Mouse (Mus musculus): ENCODE results near the gene Gria1.
A peak's percentile ranks its signal among the peaks of the same experiment; 100 is the strongest.

The Gria1 gene

DNA sequence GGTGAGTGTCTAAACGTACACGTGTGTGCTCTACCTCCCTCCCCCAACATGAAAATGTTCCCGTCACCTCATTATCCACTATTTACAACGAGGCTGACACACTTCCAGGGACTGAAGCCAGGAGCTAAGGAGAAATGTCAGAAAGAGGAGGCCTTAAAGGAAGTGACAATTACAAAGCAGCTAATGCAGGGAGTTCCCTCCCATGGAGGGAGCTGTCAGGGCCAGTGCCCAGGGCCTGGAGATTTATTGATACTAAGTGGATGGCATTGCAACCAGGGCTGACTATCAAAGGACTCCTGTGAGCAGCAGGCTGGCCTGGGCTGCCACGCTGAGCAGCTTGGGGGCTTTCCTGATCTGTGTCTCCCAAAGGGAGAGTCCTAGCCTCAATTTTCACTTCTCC lies 163.0 kb downstream of the Gria1 start:
- no peak for DNase-seq (ENCODE audit: low spot score in 2 of 2)

DNA sequence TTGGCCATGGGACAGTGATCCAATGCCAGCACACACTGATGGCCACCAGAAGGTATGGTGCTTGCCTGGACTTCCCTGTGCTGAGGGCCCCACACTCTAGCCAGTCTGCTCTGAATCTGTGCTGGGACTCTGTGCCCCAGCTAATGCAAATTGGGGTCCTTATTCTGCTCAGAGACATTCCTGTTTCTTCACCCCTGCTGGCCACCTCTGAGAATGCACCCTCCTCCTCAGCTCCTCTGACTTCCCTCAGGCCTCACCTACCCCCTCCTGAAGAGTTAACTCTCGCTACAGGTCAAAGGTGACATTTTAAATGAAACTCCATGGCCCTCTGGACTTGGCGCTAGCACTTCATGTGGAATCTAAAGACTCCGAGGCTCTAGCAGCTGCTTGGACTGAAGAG lies 165.4 kb downstream of the Gria1 start:
- DNase-seq (ENCODE audit: low spot score in 2 of 2) = no peak

DNA sequence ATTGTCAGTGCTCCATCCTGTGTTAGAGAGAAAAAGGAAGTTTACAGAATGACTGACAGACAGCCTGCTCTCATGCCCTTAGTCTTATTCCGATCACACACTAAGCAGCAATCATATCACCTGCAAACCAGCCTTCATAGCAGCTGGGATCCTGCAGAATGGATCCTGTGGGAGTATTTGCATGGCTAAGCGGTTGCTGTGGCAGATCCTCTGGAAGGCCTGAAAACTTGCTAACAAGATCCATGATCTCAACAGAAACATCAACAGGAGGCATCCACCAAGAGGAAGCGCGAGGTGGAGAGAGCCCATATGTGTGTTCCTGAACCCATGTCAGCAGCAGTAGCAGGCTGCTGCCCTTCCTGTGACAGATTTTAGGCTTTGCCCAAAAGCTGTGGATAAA lies 173.0 kb downstream of the Gria1 start:
- no peak for DNase-seq (ENCODE audit: low spot score in 2 of 2)

DNA sequence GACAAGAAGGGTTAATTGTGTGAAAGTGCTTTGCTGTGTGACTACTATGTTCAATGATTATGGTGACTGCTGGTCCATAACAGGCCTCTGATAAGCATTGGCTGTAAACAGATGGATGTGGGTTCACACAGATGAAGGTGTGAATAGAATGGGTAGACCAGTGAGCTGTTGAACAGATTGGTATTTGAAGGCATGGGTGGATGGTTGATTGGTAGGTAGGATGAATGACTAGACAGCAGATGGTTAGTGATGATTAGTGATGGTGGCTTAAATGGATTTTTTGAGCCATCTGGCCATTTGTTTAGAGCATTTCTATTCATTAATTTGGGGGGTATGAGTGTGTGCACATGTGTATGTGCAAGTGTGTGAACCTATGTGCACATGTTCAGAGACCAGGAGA lies 173.9 kb downstream of the Gria1 start:
- DNase-seq (ENCODE audit: low spot score in 2 of 2) = no peak

DNA sequence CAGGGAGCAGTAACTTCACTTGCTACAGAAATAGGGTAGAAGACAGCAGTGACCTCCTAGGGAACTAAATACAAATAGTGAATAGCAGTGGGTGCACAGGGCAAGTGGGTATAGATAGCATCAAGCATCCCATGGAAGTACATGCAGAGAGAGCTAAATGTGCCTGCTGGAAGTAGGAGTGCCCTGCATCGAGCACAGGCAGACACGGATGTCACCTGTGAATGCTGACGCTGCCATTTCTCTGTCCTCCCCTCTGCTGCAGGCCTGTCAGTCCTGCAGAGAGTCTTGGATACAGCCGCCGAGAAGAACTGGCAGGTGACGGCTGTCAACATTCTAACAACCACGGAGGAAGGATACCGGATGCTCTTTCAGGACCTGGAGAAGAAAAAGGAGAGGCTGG lies 178.2 kb downstream of the Gria1 start:
- no peak for DNase-seq (ENCODE audit: low spot score in 2 of 2)

DNA sequence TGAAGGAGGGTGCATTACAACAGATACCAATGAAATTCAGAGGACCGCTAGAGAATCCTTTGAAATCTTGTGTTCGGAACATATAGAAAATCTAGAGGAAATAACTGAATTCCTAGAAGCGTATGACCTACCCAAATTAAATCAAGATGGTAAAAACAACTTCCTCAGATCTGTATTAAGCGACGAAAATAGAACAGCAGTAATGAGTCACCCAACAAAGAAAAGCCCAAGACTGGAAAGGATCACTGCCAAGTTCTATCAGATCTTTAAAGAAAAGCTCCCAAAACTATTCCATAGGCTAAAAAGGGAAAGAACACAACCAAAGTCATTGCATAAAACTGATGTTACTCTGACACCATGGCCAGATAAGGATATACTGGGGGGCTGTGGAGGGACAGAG lies 183.6 kb downstream of the Gria1 start:
- DNase-seq (ENCODE audit: low spot score in 2 of 2) = no peak

DNA sequence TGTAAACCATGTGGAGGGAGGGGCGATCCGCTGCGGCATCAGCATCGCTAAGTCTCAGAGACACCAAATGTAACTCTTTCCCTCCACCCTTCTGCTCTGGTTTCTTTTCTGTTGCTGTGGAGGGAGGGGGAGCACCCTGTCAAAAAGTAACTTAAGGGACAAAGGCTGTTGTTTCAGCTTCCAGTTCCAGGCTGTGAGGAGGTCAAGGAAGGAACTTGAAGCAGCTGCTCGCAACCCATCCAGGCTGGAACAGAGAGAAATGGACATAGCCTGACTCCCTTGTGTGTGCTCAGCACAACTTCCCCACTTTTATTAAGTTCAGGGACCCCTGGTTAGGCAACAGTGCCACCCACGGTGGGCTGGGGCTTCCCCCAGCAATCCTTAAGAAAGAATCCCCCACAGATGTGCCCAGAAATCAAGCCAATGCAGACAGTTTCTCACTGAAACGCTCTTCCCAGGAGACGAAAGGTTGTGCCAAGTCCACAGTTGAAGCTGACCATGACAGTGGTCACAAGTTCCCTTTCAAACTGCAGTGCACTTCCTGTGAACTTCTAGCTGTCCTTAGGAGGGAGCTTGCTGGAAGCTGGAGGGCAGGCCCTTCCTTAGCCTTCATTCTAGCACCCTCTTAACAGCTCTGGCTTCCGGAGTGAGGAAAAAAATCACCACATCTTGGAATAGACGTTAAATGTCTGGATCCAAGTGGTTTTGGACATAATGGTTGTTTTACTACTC lies 190.2 kb downstream of the Gria1 start:
- DNase-seq (ENCODE audit: low spot score in 2 of 2) = no peak

DNA sequence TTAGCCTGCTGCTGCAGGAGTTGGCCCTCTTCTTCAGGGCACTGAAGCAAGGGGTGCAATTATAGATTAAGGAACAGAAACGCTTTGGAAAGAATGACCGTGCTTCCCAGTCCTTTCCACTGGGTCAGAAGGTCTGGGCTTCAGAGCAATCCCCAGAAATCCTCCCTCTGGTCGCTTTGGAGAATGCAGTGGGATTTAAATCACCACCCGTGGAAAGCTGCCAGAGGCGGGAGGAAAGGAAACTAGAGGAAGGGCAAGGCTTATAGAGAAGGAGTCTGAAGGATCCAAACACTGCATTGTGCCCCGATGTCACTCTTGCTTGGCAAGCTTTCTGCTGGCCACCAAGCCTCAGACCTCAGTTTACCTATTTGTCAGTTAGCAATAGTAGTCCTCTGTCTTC lies 193.2 kb downstream of the Gria1 start:
- DNase-seq (ENCODE audit: low spot score in 2 of 2) = no peak

DNA sequence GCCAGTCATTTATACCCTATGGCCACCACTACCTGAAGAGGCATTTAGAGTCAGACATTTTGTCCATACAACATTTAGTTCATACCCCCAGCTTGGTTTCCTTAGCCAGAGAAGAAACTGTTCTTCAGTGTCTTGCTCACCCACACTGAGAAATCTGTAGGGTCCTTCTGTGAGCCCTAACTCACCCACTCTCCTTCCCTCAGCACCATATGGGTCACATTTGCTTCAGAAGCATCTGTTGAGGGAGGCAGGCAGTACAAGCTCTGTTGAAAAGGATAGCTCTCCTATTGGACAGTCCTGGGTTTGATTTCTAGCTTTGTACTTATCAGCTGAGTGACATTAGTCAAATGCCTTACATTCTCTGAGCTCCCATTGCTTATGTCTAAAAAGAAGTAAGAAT lies 196.1 kb downstream of the Gria1 start:
- no peak for DNase-seq (ENCODE audit: low spot score in 2 of 2)

DNA sequence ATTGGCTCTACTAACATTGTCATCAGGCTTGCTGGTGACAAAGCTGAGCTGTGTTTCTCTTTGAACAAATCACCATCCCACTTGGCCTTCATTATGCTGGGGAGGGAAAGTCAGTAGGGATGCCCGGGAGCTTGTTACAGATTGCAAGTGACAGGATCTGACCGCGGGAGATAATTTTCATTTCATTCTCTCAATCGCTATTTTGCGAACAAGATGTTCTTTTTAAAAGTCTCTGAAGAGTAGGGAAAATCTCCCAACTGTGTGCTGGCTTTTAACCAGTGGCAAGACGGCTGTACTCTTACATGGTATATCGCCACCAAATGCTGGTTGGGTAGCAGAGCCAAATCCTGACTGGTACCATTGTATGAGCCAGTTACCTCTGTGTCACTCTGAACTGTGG lies 202.9 kb downstream of the Gria1 start:
- no peak for DNase-seq (ENCODE audit: low spot score in 2 of 2)

DNA sequence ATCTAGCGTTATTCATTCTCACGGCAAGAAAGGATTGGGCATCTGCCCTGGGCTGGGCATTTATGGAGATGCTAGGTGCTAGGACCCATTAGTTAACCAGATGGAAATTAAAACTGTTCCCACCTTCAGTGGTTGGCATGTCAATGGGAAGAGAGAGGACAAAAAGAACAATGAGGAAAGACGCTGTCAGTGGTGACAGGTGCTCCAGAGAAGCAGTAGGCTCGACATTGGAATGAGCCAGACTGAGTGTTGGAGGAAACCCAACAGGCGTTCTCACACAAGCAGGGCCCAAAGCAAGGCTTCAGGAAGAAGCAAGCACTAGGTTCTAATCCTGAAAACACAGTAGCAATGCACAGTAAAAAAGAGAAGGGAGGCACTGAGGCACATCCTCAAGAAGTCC lies 203.4 kb downstream of the Gria1 start:
- no peak for DNase-seq (ENCODE audit: low spot score in 2 of 2)

DNA sequence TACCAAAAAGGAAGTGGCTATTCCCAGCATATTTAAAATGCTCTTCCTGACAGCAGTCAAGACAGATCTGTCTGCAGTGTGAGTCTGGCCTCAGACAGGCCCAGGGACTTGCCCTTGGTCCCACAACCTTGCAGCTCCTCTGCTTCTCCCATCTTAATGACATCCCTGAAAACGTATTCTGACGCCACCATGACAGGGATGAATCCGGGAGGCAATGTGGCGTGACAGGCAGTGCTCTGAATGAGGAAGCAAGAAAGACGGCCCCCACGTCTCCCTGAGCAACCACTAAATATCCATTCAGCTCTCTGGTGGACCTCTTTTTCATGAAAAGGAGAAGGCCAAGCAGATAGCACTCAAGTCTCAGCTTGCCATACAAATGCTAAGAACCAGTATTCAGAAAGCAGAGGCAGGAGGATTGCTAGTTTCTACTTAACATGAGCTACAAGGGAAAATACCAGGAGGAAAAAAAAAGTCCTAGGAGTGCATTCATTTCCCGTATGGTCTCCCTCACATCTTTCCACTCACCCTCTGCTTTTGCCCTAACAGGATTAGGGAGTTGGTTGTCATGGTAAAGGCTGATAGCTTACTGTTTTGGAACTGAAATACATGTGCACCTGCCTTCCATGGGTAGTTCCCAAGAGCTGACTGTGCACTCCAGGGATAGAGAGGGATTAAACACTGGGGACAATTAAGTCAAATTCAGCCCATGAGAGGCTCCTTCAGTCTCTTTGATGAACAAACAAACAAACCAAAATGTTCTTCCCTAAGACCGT lies 211.8 kb downstream of the Gria1 start:
- no peak for DNase-seq (ENCODE audit: low spot score in 2 of 2)

DNA sequence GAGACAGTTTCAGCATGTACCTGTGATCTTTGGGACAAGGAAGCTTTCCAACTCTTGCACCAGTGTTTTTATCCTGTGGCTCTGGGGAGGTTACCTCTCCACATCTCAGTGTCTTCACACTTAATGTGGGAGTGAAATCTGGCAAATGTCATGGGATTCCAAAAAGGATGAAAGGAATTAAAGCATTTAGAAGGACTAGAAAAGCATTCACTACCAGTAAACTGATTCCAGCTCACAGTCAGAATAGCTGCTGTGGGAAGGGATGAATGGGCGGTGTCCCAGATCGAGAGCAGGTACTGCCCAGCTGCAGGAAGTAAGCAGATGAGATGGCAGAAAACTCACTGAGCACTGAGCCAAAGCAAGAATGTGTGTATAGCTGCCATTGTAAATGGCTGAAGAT lies 224.3 kb downstream of the Gria1 start:
- peak in 1 of 2 experiments; percentile 15 for DNase-seq (ENCODE audit: low spot score in 2 of 2)

DNA sequence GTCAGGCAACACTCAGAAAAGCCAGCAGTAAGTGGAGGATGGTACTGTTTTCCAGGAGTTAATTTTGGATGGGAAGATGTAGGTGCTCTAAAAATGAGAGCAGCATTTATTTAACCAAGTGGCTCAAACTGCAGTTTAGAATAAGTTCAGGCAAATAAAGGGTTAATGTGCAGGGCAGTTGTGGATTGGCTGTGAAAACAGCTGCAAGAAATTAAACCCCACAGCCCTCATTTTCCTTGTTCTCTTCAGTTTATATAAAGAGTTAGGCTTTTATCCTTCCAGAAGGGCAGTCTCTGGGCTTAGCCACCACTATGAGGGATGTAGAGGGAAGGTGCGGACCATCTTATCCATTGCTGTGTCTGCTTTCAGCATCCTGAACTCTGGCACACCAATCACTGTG lies 225.2 kb downstream of the Gria1 start:
- DNase-seq (ENCODE audit: low spot score in 2 of 2) = no peak

DNA sequence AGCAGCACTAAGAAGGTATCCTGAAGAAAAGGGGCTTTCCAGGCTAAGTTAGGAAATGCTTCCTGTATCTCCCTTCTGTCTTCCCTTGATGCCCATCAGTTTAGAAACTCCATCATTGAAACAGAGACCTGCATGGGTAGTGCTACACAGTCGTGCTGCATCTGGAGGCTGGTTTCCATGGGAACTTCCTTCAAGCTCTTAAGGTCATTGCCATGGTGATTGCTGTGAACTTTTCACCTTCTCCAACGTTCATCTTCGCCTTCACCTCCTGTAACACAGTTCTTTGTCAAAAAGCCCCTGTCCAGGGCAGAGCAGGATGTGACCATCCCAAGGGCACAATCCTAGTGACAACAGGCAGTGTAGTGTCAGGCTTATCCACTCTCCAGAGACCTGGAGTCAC lies 228.6 kb downstream of the Gria1 start:
- no peak for DNase-seq (ENCODE audit: low spot score in 2 of 2)

DNA sequence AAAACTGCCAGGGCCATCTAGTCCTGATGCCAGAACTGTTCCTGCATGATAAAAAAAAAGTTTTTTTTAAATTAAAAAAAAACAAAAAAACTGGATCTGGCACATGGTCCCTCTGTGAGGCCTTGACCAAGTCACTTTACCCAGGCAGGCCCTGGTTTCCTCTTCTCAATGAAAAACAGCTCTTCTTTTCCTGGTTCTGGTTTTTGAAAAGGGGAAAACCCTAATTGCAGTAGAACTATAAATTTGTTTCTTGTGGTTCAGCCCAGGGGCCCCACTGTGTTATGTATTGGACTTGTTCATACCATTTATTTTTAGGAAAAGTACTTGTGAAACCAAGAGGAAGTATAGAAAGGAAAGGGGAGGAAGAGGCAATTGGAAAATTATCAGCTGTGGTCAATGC lies 232.6 kb downstream of the Gria1 start:
- DNase-seq (ENCODE audit: low spot score in 2 of 2) = no peak

DNA sequence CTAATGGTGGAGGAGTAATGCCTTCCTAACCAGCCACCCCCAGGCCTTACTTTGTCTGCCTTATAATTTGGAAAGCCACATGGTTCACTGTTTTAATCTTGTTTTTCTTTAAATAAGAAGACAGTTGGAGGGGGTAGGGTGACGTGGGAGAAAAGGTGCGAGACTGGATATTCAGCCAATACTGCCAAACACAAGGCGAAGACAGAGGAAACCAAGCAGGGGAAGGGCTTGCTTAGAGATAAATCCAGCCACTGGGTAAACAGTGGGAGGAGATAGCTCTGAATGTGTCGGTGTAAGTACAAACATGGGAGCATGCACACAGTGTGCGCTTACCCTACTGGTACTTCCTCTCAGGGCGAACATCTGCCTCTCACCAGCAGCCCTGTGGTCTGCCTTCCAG lies 233.4 kb downstream of the Gria1 start:
- peak; percentile 22 to 41 for DNase-seq (ENCODE audit: low spot score in 2 of 2)

DNA sequence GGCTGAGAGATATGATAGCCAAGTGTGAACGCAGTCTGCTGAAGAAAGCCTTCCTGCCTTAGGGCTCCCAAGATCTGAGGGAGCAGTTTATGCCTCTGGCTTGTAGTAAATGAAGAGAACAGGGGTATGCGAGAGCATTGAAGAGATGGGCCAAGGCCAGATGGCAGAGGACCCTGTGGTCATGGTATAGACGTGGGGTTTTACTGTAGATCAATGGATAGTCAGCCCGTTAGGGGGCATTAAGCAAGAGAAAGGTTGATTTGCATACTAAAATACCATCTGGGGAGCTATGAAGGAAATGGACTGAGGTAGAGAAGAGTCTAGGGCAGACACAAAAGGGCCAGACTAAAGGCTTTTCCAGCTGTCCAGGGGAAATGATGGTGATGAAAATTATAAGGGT lies 237.7 kb downstream of the Gria1 start:
- no peak for DNase-seq (ENCODE audit: low spot score in 2 of 2)

DNA sequence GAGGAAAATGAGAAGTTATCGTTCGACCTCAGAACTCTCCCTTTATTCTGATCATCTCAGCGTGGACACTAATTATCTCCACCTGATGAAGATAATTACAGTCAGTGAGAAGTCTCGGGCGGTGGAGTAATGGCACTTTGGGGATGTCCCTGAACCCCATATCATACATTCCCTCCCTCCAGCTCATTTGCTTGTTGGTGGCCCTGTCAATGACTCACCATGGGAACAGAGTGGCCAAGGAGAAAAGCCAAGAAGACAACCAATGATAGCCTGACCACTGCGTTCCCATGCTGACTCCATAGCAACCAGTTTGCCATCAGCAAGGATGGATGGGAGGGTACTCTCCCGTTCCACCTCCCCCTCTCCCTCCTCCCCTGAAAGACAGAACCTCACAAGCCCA lies 238.9 kb downstream of the Gria1 start:
- no peak for DNase-seq (ENCODE audit: low spot score in 2 of 2)

DNA sequence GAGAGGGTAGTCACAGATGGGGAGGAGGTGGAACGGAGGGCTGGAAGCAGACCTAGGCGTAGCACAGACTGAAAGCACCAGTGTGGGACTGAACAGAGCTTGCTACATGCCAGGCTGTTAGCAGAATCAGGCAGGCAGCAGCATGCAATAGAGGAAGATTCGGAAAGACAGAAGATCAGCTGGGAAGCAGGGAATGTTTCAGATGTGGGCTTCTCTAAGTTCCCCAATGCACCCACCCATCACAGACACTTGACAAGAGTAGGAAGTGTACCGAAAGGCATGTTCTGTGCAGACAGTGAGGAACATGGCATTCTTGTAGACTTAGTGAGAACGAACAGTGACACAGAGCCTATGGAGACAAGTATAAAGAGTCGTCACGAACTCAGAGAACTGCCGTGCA lies 260.5 kb downstream of the Gria1 start:
- peak; percentile 74 to 82 for DNase-seq (ENCODE audit: low spot score in 2 of 2)

DNA sequence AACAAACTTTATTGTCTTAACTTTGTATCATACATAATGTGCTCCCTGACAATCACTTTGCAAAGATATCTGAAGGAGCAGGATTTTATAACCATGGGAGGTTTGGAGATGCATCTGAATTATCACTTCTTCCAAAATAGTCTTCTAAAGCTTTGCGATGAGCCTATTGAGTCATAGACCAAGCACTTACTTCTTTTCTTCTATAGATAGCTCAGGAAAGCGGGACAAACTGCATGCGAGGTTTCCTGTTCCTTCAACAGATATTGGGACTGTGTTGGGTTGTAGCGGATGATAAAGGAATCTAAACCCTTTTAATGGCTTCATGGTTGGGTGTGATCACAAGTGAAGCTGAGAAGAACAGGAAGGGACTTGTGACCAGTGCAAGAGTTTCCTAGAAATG lies 263.5 kb downstream of the Gria1 start:
- DNase-seq (ENCODE audit: low spot score in 2 of 2) = no peak

DNA sequence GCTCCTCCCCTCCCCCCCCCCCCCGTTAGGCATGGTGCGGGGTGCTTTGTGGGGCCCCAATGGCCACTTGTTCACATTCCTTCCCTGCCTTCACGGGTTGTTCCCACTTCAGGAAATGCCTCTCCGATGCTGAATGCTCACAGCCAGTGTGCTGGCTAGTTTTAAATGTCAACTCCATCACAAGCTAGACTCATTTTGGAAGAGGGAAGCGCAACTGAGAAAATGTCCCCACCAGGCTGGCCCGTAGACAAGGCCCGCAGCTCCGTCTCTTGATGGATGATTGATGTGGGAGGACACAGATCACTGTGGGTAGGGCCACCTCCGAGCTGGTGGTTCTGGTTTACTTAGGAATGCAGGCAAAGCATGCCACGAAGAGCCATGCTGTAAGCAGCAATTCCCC lies 266.9 kb downstream of the Gria1 start:
- DNase-seq (ENCODE audit: low spot score in 2 of 2) = peak in 1 of 2 experiments; percentile 22

DNA sequence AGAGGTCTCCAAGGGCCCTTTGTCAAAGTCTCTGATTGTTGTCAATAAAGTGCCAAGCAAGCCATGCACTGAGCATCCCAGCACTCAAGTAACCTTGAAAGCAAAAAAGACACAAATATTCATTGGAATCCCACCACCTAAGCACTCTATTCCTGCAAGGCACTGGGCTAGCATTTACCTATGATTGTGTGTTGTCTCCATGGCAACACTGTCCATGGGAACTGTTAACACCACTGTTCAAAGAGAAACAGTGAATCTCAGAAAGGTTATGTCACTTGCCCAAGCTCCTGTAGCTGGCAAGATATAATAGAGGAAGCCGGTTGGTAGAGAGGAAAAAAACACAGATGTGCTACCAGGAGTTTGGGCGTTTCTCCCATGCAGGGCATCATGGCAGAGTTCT lies 274.9 kb downstream of the Gria1 start:
- no peak for DNase-seq (ENCODE audit: low spot score in 2 of 2)

DNA sequence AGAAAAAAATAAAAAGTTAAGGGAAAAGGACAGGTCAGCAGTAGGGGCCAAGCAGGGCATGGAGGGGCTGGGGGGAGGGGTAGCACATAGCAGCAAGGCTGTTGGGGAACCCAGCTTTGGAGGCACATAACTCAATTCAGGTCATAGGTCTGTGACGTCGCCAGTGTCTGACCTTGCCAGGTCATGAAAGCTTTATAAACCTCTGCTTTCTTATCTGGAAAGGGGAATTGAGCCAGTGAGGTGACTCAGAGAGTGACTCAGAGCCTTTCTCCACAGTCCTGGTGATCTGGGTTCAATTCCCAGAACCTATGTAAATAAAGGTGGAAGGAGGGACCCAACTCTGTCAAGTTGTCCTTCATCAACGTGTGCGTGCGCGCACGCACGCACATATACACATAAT lies 286.2 kb downstream of the Gria1 start:
- no peak for DNase-seq (ENCODE audit: low spot score in 2 of 2)

All from right cerebral cortex, postnatal 36 days (tissue).